Mouse (Mus musculus): ENCODE results near the gene Gpr3.

- TF ChIP-seq CTCF (IDR thresholded peaks at IDR 0.05; ENCODE audit: low read depth): no peak
- no peak for TF ChIP-seq EP300 (IDR thresholded peaks at IDR 0.05; ENCODE audit: low read depth)
These were observed 1.4 kb downstream of the Gpr3 start for GRCm38 (mm10) chr4:133210788-133211390.
